Mouse (Mus musculus) cerebellum, adult 9-11 months (tissue): ENCODE results near the gene Scarf2.

Experiments
- DNase-seq: peaks from one replicate; pipeline ENCODE4 v3.0.0; 2022

Gene Scarf2

DNA sequence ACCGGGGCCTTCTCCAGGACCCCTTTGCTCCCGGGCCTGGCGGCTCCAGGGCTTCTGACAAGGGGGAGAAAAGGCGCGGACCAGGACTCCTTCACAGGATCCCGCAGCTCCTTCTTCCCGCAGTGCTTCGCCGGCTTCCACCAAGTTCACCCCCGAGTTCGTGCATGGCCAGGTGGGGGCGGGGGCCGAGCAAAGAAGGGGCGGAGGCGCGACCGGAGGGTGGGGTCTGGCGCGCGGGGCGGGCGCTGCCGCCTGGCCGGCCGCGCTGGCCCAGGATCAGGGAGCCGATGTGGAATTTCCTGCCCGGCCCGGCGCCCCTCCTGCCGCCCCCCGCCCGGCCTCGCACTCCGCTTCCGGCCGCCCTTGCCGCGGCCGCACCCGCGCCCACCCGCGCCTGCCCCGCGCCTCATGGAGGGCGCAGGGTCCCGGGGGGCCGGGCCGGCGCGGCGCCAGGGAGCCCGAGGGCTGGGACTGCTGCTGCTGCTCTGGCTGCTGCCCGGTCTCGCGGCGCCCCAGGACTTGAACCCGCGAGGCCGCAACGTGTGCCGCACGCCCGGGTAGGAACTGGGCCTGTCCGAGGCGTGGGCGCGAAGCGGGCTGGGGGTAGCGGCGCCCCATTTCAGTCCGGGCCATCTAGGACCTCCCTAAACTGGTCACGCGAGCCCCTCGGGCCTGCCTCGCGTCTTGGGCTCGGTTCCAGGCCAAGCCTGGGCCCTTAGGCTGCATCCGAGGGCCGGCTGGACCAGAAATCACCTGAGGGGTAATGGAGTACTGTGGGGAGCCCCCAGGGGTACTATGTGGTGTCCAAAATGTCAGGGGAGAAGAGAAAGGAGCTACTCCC is at the start of gene Scarf2:
Gene Scarf2, plus strand, starts transcription at position 312 of the 841 bp plus-strand sequence.
- DNase-seq = no peak

DNA sequence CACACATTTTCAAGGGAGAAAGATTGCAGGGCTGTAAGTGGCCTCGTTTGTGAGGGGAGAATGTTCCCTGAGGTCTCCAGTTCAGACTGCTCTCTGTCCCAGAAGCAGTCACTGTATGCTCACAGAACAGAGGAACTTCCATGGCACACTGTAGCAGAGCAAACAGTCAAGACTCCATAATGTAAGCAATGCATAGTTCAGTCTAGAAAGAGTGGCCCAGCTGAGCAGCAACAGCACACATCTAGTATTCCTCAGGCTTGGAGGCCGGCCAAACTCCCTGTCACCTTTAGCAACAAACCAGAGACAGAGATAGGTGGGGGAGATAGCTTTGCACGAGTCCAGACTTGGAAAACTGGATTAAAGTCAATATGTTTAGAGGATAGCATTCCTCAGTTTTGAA is 44.1 kb upstream of the Scarf2 start:
- DNase-seq = no peak

DNA sequence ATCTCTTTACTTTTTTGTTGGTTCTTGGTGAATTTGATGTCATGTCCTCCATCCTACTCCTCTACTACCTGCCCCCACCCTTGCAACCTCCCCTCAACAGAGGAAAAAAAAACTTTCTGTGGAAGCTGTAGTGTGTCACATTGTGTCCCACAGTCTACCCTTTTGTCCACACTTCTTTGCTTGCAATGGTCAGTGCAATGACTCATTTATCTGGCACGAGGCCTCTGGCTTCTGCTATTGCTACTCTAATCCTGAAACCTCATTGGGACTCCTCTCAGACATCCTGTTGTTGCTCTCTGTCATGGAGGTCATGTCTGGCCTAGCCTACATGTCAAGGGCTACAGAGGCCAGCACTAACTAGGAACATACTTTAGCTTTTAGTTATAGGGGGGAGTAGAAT is 43.4 kb upstream of the Scarf2 start:
- DNase-seq = no peak

DNA sequence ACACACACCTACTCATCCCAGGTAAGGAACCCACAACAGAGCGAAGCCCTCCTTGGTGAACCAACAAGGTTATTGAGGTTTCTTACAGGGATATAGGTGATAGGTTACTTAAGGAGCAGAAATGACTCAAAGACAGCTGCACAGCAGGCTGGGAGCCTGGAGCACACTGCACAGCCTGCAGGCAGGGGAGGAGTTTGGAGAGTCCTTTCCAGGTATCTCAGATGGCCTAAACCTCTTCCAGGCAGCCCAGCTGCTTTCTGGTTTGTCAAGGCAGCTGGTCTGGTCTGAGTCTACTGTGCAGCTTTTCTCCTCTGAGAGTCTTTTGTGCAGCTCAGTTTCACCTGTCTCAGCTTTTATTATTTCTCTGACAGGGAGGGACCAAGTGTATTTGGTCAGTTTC is 39.3 kb upstream of the Scarf2 start:
- DNase-seq = no peak

DNA sequence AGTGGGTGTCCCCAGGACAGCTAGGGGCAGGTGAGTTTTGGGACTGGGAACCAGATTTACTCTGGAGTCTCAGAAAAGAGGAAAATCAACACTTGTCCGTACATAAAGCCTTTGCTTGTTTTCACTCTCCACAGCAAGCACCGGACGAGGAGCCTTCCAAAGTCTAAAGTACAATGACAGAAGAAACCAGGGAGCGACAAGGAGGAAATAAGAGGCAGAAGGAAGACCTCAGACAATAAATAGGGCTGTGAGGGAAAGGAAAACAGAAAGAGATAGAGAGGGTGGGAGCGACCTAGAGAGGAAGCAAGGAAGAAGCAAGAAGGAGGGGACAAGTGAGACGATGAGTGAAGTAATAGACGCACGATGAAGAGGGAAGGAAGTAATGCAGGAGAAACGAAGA is 38.2 kb upstream of the Scarf2 start:
- no peak for DNase-seq

DNA sequence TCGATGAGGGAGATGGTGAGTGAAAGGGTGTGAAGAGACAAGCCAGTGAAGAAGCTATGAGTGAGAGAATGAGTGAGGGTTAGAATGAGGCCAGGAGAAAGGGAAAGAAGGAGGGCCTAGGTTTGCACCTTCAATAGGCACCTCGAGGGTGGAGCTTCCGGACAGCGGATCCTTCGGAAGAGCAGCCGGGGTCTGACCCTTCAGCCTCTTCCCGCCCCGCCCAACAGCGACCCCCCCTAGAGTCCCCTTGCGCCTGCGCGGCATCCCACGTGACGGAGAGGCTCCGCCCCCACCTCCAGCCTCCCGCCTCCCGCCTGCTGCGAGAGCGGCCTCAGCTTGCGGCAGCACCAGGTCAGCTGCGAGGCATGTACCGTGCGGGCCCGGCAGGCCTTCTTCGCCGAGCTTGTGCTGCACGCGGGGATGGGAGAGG is 37.7 kb upstream of the Scarf2 start, which contains the start of gene Klhl22:
Gene Klhl22, plus strand, starts transcription at position 275 of the 430 bp plus-strand sequence.
- peak; percentile 91 for DNase-seq

DNA sequence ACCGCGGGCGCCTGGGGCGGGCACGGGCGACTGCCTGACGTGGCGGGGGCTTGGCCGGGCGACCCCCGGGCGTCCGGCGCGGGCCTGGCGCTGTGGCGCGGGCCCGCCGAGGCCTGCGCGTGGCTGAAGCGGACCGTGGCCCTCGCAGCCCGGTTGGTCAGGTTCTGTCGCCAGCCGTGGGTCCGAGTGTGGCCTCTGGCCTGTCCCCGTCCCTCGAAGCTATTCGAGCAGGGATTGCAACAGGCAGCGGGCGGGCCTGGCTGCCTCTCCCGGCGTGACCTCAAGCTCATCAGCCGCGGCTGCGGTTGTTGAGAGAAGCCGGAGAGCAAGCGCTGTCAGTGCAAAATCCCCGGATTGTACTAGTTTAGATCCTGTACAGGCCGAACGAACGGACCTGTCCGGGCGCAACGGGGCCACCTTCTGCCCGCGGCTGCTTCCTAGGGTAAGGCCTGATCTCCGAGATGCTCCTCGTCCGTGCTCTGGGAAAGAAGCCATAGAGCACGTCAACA is 37.2 kb upstream of the Scarf2 start:
- peak; percentile 72 for DNase-seq

DNA sequence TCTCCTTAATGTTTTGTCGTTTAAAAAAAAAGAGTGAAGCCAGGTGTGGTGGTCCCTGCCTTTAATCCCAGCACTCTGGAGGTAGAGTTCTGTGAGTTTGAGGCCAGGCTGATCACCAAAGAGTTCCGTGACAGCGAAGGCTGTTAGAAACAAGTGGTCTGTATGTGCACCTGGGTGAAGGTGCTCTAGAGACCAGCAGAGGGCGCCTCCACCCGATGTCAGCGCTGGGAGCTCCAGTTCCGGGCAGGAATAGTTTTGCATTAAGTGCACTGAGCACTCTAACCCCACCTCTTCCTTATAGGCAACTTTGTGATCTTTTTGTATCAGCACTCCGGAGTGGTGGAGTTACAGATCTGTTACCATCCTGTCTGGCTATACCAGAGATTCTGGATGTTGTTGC is 36.4 kb upstream of the Scarf2 start:
- peak; percentile 48 for DNase-seq

DNA sequence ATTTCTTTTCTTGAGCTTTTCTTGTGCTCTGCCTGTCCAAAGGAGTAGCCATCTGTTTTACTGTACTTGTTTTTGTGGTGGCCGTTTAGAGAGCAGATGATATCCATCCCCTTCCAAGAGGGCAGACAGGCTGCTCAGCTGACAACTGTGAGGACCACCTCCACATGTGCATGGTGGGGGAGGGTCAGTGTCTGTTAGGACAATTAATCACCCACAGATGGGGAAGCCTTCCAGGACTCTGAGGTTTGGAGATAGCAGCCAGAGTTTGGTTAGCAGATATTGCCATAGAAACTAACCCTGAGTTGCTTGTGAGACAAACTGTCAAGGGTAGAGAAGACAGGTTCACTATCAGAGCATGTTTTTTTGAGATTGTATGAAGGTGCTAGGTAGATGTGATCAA is 36.0 kb upstream of the Scarf2 start:
- DNase-seq = peak; percentile 23

DNA sequence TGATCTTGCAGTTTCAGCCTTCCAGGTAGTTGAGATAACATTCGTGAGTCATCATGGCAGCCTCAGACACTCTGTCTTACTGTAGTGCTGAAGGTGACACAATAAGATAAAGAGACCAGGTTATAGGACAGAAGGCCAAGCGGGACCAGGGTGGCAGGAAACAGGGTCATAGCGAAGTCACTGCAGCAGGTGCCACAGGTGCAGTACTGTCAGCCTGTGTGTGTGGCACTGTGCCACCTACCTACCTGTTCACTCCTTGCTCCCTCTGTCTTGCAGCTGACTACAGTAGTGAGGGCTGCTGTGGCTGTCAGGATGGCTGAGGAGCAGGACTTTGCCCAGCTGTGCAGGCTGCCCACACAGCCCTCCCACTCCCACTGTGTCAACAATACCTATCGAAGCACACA is 33.0 kb upstream of the Scarf2 start:
- DNase-seq = no peak

DNA sequence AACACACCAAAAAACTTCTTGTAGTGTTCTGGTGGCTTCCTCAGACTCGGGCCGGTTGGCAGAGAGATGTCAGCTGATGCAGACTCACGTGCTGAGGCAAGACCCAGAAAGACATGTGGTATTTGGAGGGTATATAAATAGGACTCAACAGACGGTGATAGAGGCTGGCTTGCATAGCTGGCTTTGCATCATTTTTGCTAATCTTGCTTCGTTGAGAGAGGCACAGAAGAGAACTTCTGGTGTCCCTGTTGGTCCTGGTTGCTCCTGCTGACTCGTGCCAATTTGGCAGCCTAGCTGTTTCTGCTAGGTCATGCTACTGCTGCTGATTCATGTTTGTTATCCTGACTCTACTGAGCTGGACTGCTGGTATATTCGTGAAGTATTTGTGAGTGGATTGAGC is 28.2 kb upstream of the Scarf2 start:
- DNase-seq = peak; percentile 83

DNA sequence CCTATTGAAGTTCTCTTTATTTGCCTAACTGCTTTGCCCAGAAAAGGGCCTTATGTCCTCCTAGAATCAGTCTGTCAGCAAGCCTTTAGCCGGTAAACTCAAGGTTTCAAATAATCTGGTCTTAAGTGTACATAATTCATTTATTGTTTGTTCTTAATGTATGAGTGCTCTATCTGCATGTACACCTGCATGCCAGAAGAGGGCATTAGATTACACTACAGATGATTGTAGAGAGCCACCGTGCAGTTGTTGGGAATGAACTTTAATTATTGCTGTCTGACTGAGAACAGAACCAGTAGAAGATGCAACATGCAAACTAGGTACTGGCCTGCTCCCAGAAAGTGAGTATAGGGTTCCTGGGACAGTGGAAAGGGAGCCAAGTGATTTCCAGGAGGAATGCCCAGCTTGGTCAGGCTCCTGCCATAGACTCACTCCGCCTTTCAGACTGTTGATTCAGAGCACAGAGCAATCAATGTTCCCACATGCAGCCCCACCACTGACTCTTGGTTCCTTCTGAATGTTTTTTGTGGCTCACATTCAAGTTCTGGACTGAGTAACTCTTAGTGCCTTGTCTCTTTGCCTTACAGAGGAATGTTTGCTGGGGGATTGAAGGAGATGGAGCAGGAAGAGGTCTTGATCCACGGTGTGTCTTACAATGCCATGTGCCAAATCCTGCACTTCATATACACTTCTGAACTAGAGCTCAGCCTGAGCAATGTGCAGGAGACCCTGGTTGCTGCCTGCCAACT is 25.8 kb upstream of the Scarf2 start:
- DNase-seq = no peak

DNA sequence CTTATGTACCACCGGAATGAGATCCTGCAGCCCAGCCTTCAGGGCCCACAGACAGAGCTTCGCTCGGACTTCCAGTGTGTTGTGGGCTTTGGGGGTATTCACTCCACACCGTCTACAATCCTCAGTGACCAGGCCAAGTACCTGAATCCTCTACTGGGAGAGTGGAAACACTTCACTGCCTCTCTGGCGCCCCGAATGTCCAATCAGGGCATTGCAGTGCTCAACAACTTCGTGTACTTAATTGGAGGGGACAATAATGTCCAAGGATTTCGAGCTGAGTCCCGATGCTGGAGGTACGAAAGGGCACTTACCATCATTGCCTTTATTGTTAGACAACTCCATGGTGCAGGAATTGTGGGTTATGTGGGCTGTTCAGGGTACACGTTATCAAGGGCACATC is 20.3 kb upstream of the Scarf2 start:
- DNase-seq = no peak

DNA sequence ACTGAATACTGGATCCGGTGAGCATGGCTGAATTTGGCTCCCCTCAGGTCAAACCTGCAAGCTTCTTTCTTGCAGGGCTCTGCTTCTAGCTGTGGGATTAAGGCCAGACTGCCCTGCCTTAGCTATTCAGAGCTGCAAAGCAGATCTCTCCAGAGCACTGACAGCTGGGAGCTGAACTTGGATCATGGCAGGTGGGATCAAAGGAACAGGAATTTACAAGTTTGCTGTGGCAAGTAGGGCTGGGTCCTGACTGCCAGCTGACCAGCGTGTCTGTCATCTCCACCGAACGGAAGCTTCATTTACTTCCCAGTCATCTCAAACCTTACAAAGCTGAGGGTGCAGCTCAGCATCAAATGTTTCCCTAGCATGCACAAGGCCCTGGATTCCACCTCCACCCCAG is 18.9 kb upstream of the Scarf2 start:
- DNase-seq = no peak

DNA sequence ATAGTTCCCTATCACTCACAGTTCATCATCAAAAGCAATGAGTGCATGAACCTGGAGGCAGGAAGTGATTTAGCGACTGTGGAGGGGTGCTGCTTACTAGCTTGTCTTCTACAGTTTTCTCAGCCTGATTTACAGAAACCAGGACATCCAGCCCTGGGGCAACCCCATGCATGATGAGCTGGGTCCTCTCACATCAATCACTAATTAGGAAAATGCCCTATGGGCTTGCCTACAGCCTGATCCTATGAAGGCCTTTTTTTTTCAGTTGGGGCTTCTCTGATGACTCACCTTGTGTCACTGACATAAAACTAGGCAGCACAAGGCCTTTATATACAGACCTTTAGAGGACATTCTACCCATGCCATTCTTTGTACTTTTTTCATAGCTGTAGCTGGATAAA is 17.4 kb upstream of the Scarf2 start:
- DNase-seq = no peak

DNA sequence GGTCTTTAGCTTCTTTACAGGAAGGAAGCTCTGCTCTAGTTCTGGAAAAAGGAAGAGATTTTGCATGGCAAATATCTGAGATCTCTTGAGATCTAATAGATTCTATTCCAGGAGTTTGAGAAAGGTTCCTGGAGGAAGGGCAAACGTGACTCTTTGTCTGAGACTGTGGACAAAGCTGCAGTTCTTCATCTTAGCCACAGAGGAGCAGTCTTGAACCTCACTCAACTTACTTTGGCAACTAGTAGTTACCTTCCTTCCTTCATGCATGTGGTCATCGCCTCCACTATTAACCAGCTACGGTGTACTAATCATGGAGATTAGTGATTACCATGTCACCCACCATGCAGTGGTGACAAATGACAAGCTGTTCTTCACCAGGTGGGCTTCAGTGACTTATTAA is 11.7 kb upstream of the Scarf2 start:
- no peak for DNase-seq

DNA sequence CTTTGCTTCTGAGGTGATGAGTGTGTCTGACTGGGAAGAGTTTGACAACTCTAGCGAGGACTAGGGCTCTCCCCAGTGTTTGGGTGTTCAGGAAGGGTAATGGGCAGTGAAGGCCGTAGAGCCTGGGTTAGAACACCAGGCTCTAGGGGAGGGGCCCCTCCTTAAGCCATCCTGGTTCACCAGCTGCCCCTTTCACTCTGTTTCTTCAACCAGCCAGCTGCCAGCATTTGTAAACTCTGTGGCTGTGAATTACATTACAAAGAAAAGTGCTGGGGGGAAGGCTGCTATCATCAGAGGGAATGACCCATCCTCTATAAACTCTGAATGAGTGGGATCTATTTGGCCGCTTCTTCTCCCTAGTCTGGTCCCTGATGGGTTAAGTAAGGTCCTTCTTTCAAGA is 4.4 kb upstream of the Scarf2 start:
- no peak for DNase-seq

DNA sequence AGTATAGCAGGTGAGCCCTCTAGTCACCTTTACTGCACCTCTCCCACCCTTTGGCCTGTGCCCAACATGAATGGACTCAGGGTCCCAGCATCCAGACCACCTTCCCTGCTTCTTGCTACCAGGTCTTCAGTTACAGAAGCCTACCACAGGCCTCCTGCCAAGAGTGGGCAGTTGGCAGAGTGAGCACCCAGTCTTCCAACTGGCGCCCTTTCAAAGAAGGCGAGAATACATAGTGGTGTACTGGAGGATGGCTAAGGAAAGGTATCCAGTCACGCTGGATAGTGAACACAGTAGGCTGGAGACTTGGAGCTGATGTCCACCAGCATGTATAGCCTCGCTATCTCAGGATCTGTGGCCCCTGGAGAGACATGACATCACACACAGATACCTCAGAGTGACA is 3.0 kb upstream of the Scarf2 start:
- DNase-seq = no peak

DNA sequence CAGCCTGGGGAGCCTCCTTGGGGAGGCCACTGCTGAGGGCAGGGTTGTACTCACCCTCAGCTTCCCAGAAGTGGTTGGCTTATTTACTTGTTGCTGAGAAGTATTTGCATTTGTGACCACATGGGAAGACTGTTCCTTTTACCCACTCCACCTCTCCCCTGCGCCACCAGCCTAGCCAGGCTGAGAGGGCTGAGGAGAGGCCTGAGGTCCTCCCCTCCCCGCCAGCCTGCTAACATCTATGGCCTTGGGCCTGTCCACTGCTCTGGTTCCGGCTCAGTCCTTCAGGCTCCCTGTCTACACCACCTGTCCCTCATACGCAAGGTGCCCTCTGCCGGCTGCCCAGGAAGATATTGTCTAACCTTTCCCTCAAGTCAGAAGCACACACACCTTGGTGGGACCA is 1.4 kb upstream of the Scarf2 start:
- DNase-seq = no peak

DNA sequence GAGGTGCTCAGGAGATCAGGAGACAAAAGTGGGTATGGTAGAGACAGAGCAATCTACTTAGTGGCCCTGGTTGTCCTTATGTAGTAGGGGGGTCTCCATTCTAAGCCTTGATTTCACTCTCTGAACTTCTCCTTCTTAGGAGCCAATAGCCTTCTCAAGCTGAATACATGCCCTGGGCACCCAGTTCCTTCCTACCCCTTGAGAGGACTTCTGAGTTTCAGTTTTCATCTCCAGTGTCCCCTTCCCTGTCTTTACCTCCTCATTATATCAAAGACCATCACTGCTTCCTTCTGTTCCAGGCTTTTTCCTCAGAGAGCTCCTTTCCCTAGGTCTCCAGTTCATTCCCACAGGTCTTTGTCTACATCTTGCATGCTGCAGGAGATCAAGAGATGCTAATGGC is 563 bp upstream of the Scarf2 start:
- DNase-seq = no peak

DNA sequence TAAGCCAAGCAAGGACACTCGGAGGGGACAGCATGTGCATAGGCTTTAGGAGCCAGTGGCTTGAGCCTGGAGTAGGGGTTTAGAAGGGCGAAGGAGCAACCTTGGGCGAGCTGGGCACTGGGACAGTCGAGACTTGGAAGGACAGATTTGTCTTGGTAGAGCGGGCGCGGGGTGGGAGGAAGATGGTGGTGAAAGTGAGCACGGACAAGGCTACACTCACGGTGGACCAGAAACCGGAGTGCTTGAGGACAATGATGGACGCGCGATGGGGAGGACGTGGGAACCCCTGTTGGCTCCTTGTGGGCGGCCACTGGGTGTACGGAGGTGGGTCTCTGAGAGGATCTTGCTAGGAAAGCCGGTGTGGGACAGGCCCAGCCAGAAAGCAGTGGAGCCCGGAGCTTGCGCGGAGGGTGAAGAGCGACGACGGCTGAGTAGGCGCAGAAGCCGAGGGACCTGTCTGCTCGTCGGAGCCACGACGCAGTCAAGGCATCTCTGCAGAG is 780 bp downstream of the Scarf2 start:
- no peak for DNase-seq

DNA sequence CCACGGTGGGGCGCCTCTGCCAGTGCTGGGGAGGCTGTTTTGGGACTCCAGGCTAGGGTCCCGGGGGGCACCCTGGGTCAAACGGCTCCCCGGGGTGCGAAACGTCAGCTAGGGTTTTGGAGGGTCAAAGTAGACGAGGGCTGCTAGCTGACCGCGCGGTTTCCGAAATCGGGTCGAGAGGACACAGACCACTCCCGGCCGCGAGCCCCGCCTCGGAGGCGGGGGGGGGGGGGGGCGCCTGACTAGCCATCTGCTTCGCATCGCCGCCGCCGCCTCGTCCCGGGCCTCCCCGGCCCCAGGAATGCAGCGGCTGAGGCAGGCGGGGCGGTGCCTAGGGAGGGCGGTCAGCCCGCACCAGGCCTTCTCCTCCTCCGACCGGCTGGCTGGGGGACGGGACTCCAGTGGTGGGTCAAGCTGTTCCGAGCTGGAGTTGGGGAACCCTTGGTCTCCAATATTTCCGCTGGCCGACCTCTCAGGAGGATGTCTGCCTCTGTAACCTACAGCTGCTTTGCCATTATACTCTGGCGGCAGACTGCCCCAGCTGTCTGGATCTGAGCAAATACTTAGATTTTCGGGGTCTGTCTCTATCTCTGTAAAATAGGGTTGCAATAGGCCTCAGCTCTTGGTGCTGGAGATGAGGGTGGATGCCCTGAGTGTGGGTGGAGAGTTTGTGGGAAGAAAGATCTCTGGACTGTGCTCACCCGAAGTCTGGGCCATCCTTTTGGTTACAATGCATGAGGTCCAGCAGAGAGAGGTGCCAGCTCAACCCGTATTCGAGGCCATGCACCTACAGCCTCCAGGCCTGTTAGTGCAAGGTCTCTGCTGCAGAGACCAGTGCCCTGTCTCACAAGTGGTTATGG is 1.5 kb downstream of the Scarf2 start:
- DNase-seq = no peak

DNA sequence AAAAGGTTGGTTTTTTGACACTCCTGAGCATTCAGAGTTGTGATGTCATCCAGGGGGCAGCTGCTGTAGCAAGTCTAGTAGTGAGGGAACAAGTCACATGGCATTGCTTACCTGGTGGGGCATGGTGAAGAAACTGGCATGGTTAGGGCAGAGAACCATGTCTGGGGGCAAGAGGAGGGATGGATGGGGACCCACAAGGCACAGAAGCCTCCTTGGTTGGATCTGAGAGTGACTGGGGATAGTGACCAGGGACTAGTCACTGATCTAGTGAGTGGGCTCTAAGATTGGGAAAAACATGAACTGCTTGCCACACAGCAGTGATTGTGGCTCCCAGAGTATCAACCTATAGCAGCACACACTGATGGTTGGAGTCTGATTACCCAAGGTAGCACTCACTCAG is 2.5 kb downstream of the Scarf2 start:
- DNase-seq = no peak
